Mouse (Mus musculus): ENCODE measurements at regions not wholly inside any gene's neighbourhood (a gene's known extent, or its start where the extent isn't known, plus 50 kb on each side); places are given as distances from the start of the nearest gene placed in this dataset.
"Not testable (repeated sequence)": the region's sequence is repeated elsewhere in the genome, so short reads cannot be mapped to it uniquely, and the experiment has no call there.

DNA sequence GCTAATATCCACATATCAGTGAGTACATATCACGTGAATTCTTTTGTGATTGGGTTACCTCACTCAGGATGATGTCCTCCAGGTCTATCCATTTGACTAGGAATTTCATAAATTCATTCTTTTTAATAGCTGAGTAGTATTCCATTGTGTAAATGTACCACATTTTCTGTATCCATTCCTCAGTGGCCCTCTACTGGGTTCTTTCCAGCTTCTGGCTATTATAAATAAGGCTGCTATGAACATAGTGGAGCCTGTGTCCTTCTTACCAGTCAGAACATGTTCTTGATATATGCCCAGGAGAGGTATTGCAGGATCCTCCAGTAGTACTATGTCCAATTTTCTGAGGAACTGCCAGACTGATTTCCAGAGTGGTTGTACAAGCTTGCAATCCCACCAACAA is 884.0 kb upstream of the Lrrc4c start:
- not testable (repeated sequence) for DNase-seq (ENCODE audit: extremely low read depth, insufficient read length, low spot score)

DNA sequence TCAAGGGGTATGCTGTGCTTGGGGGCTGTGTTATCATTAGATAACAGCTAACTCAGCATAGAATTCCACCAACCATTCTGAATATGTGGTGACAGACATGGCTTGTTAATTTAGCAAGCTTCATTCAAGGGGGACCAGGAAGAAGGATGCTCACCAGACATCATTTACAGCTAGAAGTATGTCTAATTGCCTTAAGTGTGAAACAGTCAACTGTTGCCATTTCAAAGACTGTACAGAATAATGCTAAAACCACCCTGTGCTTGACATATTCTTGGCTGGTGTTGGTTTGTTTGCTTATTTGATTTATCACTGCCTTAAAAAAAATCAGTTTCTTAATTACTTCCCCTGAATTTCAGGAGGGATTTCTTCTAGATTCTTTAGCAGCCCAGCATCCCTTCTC is 877.0 kb upstream of the Lrrc4c start:
- no peak for DNase-seq (ENCODE audit: extremely low read depth, insufficient read length, low spot score)

DNA sequence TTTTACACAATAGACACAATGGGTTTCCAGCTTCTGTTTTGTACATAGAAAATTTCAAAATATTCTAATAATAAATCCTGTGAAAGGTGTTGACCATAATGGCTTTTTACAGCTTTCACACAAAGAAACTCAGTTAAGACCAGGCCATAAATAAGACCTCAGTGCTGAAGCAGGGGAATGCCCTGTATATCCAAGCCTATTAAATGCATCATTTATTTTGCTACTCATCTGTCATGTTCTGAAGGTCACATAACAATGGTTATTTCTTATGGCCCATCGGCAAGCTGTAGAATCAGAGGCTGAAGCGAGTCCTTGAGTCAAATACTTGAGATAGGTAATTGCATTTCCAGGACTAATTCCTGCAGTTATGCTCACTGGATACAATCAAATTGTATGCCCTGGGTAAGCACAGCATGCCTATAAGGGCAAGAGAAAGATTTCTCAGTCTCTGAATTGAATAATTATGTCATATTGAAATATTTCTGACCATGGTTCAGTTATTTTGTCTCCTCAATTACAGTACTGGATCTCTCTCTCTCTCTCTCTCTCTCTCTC is 874.6 kb upstream of the Lrrc4c start:
- no peak for DNase-seq (ENCODE audit: extremely low read depth, insufficient read length, low spot score)

DNA sequence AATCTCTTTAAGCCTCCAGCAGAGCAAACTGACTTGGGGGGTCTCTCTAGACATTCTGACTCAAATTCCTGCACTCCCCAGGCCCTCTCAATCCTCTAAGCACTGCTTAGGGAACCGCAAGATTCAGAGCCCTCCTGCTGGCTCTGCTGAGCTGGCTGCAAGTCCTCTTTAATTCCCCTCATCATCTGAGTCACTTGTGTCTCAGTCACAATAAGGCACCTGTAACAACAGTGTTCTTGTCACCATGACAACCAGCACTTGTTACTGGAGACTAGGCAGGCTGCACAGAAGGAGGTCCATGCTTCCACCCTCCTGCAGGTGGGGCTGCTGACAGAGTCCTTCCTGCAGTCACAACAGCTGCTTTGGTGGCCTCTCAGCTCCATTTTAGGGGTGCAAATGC is 869.1 kb upstream of the Lrrc4c start:
- DNase-seq (ENCODE audit: extremely low read depth, insufficient read length, low spot score): no peak

DNA sequence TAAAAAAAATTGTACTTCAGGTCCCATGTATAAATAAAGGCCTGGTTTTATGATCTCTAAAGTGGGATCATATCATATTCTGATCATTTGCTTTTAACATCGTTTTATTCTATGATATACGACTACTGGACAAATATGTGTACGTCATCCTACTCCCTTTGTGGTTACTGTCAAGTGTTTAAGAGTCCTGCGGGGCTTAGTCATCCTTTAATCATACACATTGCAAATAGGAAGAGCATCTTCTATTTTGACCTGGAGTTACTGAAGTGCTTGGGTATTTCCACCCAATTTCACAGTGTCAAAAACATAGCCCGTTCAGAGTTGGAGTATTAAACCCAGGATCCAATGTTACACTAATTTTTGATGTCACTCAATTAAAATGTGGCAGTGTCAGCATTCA is 838.1 kb upstream of the Lrrc4c start:
- peak; percentile 3 for DNase-seq (ENCODE audit: extremely low read depth, insufficient read length, low spot score)

DNA sequence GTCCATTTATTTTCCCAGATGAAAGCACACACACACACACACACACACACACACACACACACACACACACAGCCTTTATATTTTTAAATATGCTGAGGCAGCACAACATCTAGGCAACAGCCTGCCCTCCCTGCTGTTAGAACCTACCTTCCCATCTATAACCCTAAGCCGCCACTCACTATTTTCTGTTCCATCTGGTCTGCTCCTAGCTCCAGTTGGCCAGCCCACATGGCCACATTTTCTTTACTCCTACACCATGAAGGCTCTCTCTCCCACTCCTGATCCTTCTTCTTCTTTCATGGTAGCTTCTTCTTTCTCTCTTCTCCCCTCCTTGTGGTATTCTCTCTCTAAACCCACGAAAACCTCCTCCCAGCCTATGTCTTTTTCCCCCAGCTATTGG is 834.6 kb upstream of the Lrrc4c start:
- DNase-seq (ENCODE audit: extremely low read depth, insufficient read length, low spot score): no peak

DNA sequence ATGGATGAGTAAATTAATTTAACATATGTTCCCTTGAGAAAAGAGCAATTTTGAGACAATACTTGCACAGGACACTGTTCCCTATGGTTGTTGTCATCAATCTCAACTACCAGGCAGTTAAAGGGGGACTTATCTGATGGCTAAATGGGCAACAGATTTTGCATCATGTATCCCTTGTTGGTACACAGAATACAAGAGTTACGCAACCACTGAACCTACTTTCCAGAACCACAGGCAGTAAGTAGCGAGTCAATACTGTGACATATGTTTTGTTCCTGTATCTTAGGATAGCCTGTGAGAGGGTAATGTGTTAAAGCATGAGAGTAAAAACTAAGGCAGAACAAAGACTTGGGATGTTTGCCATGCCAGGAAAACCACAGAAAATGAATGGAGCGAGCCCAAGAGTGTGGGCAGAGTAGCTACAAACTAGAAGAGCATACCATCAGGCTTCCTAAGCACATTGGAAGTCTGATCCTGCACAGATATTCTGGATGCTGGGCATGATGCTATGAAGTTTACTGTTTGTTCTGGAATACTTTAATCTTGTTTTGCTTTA is 830.3 kb upstream of the Lrrc4c start:
- no peak for DNase-seq (ENCODE audit: extremely low read depth, insufficient read length, low spot score)

DNA sequence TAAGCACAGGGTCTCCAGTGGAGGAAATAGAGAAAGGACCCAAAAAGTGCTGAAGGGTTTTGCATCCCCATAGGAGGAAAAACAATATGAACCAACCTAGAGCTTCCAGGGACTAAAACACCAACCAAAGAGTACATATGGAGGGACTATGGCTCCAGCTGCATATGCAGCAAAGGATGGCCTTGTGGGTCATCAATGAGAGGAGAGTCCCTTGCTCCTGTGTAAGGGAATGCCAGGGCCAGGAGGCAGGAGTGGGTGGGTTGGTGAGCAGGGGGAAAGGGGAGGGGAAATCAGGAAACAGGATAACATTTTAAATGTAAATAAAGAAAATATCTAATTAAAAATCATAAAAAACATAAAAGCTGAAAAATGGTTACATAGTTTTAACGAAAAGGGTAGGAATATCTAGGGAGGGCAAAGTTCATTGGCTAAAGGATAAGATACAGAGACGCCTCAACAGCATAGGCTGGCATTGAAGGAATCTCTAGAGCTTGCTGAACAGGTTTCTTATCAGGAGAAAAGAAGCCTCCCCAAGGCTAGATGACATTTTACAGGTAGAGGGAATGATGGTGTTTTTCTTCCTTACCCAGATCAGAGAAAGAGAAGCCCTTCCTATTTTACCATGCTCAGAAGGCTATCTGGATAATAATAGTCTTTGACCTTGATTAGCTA is 823.8 kb upstream of the Lrrc4c start:
- no peak for DNase-seq (ENCODE audit: extremely low read depth, insufficient read length, low spot score)

DNA sequence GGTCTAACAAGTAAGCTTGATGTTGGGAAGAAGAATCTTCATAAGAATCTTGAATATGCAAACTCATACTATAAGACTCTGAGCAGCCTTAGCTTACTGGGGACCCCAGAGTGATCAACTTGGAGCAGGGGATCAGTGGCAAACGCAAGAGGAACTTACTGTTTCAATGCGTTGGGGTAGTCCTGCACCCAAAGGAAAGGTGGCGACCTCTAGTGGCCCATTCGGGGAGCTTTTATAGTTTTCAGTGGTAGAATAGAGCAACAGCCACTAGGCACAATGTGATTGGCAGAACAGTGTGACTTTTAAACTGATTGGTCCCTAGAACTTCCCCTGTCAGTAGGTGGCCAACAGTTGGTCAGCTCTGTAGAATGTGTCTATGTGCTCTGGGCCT is 823.3 kb upstream of the Lrrc4c start:
- no peak for DNase-seq (ENCODE audit: extremely low read depth, insufficient read length, low spot score)

DNA sequence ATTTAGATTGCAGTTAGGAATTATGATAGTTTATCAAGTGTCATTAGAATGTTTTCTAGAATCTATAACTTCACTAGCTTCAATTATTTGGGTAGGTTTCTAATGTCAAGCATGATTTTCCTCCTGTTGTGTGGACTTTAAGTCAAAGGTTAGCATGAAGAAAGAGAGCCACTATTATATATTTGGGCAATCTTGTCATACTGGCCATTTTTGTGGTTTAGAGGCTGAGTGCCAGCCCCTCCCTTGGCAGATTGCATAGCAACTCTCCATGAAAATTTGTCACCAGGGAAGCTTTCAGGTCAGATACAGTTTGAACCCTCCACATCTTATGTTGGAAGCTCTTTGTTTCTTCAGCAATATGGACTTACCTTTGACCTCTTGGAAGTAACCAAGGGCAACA is 806.7 kb upstream of the Lrrc4c start:
- DNase-seq (ENCODE audit: extremely low read depth, insufficient read length, low spot score): no peak

DNA sequence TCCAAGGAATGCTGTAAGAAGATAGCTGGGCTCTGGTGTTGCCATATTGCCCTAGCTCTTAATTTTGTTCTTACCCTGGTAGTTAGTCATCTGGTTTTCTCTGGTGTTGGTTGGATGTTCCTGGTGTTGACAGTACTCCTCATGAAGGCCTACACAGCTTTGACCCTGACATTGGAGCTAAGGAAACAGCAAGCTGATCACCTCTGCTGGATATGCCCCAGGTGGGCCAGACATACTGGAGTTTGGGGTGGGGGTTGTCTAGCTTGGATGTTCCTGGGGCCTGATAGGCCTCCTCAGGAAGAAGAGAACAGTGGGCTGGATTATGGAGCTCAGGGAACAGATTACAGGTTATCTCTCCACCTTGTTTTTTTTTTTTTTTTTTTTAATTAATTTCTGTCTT is 796.3 kb upstream of the Lrrc4c start:
- no peak for DNase-seq (ENCODE audit: extremely low read depth, insufficient read length, low spot score)

DNA sequence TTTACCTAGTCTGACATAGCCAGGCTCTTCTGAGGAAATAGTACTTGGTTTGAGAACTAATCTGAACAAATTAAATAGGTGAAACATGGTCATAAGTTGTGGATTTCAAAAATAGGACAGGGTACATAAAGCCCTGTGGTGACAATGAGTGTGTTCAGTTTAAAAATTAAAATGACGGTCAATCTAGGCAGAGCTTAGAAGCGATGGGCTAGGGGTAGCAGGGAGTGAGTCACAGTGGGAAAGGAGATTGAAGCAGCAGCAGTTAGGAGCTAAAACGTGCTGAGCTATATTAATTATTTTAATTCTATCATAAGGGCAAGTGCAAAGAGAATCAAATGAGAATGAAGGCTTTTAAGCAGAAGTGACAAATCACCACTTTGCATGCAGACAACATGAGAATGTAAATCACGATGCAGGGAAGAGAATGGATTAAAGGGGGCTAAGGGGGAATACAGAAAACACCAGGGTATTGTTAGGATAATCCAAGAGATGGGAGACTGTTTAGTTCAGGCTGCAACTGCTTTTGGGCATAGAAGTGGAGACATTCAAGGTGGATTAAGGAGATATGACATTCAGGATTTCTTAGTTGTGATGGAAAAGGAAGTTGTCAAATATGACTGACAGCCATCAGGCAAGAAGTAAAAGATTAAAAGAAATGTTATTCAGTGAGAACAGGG is 793.2 kb upstream of the Lrrc4c start:
- DNase-seq (ENCODE audit: extremely low read depth, insufficient read length, low spot score): no peak

DNA sequence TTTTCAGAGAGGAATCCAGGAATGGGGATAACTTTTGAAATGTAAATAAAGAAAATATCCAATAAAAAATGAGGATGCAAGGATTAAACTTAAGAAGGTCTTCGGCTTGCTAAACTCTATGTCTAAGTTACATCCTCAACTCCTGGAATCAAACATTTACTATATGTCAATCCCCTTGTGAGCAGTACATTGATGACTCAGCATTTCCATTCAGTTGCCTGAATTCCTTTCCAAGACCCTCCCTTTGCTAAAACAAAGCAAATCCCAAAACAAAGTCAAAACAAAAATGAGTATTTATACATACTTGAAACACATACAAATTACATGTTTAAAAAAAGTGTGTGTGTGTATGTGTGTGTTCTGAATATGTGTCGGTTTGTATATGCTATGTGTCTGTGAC is 753.9 kb upstream of the Lrrc4c start:
- no peak for DNase-seq (ENCODE audit: extremely low read depth, insufficient read length, low spot score)

DNA sequence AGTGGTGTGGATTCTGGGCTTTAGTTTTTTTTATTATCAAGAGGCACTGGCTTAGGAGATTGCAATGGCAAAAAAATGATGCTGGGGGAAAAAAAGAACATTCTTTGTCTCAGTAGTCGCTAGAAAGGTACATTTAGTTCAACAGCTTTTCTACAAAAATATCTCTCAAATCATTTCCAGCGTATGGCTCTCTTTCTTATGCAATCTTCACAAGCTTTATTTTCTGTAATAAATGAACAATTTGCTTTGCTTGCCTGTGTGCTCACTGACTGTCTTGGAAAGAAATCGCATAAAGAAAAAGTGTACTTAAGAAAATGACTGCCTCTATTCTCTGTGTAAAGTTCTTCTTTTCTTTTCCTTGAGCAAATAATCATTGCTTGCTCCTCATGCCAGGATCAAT is 742.1 kb upstream of the Lrrc4c start:
- DNase-seq (ENCODE audit: extremely low read depth, insufficient read length, low spot score): no peak

DNA sequence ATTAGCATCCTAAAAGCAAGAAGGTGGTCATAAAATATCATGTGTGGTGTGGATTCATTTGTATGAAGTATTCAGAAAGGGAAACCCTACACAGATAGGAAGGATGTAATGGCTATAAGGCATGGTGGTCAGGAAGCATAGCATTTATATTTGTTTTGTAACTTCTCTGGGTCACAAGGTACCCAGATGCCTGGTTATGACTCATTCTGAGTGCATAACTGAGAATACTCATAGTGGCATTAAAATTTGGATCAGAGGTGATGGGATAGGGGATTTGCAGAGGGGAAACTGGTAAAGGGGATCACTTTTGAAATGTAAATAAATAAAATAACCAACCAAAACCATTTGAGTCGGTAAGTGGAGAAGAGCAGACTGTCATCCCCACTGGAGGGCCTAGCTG is 738.8 kb upstream of the Lrrc4c start:
- DNase-seq (ENCODE audit: extremely low read depth, insufficient read length, low spot score): no peak

DNA sequence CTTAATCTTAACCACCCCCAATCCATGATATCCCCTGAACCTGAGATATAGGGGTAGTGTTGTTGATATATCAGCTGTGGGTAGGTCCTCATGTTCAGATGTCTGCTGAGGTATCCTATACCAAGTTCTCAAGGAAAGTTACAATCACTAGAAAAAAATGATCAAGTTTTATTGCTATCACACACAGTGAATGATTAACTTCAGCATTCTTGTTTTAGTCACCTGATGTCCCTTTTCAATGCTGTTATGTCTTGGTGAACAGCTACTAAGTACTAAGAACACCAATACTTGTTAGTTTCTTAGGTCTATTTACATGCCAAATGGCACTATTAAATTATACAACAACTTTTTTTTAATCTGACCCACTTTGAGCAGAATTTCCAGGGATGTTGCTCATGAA is 732.0 kb upstream of the Lrrc4c start:
- DNase-seq (ENCODE audit: extremely low read depth, insufficient read length, low spot score): no peak

DNA sequence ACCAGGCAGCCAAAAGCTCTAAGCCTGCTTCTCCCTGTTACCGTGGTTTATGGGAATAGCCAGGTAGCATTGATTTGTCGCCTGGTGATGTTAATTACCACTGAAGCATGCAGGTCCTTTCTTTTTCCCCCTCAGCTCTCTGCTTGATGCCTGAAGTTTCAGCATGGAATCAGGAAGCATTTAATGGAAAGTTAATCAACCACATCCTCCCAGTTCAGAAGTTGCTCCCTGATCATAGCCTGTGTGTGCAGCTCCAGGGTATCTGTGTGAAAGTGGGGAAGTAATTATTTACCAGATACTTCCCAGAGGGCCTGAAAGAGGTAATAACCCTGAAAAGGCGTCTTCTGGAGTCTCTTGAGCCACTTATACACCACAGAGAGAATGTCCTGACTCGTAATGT is 730.9 kb upstream of the Lrrc4c start:
- DNase-seq (ENCODE audit: extremely low read depth, insufficient read length, low spot score): no peak

DNA sequence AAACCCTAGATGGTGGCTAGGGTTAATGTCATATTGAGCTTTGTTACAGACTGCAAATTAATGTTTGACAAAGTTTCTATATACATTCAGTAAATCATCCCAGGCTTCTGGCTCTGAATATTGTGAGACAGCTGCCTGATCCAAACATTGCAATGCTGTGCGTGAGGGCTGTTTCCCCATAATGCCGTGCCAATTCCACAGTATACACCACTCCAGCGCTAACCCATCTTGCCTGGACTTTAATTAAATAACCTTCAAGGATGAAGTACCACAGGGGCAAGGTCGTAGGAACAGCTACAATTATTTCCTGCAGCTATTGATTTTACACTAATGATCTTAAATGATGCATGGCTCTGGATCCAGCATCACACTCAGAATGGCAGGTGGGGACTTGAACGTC is 704.6 kb upstream of the Lrrc4c start:
- DNase-seq (ENCODE audit: extremely low read depth, insufficient read length, low spot score): no peak

DNA sequence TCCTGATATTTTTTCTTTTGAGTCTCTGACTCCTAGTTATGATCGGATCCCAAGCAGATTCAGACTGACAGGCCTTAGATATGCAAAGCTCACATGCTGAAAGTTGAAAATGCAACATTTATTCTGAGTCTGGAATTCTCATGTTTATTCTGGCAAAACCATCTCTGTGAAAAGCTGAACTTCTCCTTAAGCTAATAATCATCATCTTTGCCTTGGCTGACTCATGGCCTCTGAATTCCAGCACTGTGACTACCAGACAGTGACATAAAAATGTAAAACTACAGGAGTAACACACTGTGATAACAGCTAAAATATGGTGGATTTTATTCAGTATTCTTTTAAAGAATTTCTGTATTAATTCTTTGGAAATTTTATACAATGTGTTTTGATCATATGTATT is 680.4 kb upstream of the Lrrc4c start:
- DNase-seq (ENCODE audit: extremely low read depth, insufficient read length, low spot score): no peak

DNA sequence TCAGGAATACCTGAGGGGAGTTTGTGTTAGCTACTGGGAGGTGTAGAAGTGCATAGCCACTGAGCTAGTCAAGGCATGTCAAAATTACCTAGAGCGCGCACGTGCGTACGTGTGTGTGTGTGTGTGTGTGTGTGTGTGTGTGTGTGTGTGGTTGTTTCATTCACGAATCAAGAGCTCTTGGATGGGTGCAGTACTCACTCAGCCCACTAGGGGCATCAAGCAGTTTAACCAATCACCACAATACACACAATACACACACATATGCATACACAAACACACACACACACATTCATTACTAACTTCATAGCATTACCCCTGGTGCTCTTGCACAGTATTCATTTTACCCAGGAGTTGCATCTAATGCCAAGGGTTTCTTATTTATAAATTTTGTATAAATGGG is 643.6 kb upstream of the Lrrc4c start:
- DNase-seq (ENCODE audit: extremely low read depth, insufficient read length, low spot score): no peak

DNA sequence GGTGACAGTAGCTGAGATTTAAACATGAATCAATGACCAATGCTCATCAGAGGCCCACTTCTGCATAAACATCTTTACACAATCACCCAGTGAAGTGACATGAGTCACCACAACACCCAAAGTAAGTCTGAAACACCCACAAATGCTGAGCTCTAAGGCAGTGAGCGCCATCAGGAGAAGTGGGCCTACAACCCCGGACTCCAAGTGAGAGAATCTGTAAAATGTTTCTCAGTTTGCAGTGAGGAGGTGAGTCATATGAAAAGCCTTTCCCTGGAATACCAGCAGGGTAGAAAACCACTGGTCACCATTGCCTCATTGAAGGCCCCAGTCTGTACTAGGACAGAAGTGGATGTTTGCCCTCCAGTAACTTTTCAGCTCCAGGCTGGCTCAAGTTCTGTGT is 602.6 kb upstream of the Lrrc4c start:
- DNase-seq (ENCODE audit: extremely low read depth, insufficient read length, low spot score): no peak

Data from 3134 (cell line).